Mouse (Mus musculus) heart, adult 2 months (tissue): ENCODE data around the gene Gm49325.

ENCODE experiments used
- CTCF ChIP-seq: fragments of 200-600 bp; IDR thresholded peaks from 2 replicates; pipeline ENCODE4 v1.8.1; 2022; ENCODE audit warnings: antibody characterized with exemption, mild to moderate bottlenecking, moderate library complexity
- EP300 ChIP-seq: fragments of 200-500 bp; IDR thresholded peaks from 2 replicates; pipeline ENCODE4 v1.6.1; 2011; ENCODE audit warnings: low read depth, low read length, control low read depth; ENCODE audit not compliant: insufficient read depth
- POLR2A ChIP-seq: fragments of 200-500 bp; IDR thresholded peaks from 2 replicates; pipeline ENCODE4 v1.6.1; 2011; ENCODE audit warnings: mild to moderate bottlenecking, low read depth, low read length, control low read depth; ENCODE audit not compliant: insufficient read depth

DNA sequence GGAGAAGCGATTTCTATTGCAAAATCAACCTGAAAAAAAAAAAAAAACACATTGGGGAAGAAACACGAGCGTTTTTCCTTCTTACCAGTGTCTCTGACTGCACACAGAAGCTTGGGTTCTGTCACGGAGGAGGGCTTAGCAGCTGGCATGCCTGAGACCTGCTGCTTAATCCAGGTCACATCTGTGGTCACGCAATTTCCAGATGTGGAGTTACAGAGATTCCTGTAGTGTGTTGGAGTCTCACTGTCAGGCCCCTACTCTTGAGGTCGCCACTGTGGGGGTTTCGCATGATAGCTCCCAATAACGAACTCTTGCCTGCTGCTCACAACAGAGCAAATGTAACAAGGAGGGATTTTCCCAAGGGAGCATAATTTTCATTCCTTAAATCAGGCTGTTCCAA, 78.2 kb downstream of the Gm49325 start:
- TF ChIP-seq CTCF (no peak), EP300 (no peak), POLR2A (no peak)
